Mouse (Mus musculus) forebrain, embryonic 14.5 days (tissue): Measurements from ENCODE around the gene Utrn. TPM values are rescaled to one million over a fixed set of nuclear protein-coding genes. Genes with fewer than 3 reads are reported as not detected.

ENCODE experiments used
- ATAC-seq: fragments of 200-750 bp; cut with Nextera tagmentation; 2 replicates; pipeline ENCODE4 v1.8.0; 2017; ENCODE audit warnings: mild to moderate bottlenecking, moderate library complexity
- DNase-seq: peaks from one replicate; pipeline ENCODE4 v3.0.0-alpha.2; 2015; ENCODE audit warnings: low spot score
- H3K27ac ChIP-seq: fragments of 300-500 bp; sonication (generic); 2 replicates; pipeline ENCODE4 v1.5.1; 2014; ENCODE audit warnings: low read depth, mild to moderate bottlenecking, control low read depth, low read length, moderate library complexity
- H3K27me3 ChIP-seq: fragments of 300-500 bp; sonication (generic); replicated peaks from 2 replicates; pipeline ENCODE4 v1.6.1; 2014; ENCODE audit warnings: low read length, control low read depth, mixed read lengths; ENCODE audit not compliant: control insufficient read depth, insufficient read depth
- H3K36me3 ChIP-seq: fragments of 300-500 bp; sonication (generic); 2 replicates; pipeline ENCODE4 v1.6.1; 2014; ENCODE audit warnings: low read length, control low read depth; ENCODE audit not compliant: control insufficient read depth, insufficient read depth
- H3K4me1 ChIP-seq: fragments of 300-500 bp; sonication (generic); 2 replicates; pipeline ENCODE4 v1.6.1; 2014; ENCODE audit warnings: antibody characterized with exemption, low read length, control low read depth; ENCODE audit not compliant: control insufficient read depth, insufficient read depth
- H3K4me2 ChIP-seq: fragments of 300-500 bp; sonication (generic); 2 replicates; pipeline ENCODE4 v1.6.1; 2014; ENCODE audit warnings: mild to moderate bottlenecking, control low read depth, low read length
- H3K4me3 ChIP-seq: fragments of 300-500 bp; sonication (generic); 2 replicates; pipeline ENCODE4 v1.5.1; 2014; ENCODE audit warnings: low read depth, low read length, control low read depth
- H3K9ac ChIP-seq: fragments of 300-500 bp; sonication (generic); 2 replicates; pipeline ENCODE4 v1.6.1; 2014; ENCODE audit warnings: mild to moderate bottlenecking, low read length, control low read depth, moderate library complexity
- H3K9me3 ChIP-seq: fragments of 300-500 bp; sonication (generic); replicated peaks from 2 replicates; pipeline ENCODE4 v1.6.1; 2016; ENCODE audit warnings: low read length, control low read depth, mixed read lengths; ENCODE audit not compliant: control insufficient read depth
- WGBS: fragments of 180-500 bp; shearing (Covaris S2); extraction: QIAGEN DNeasy Blood & Tissue Kit; methylation state at CpG from one replicate; pipeline ENCODE4 v1.1.7; 2014; 5-methylcytosine and 5-hydroxymethylcytosine counted together
- polyA plus RNA-seq: library from polyadenylated mRNA; unstranded; fragments of >200 nt; fragmentation: Nextera tagmentation; extraction: Ambion mirVana; gene quantifications from 2 replicates; pipeline ENCODE4 v1.2.1, GENCODE M21; 2014

Utrn gene
- polyA plus RNA-seq, 1 experiment from 2014 or later: 7.2 TPM

- H3K9ac ChIP-seq: no peak overlapping the region
- H3K4me2 ChIP-seq: no peak overlapping the region
- WGBS: 89% methylated on average over 7 of the region's 7 CpGs
- no peaks in the 10 kb centered on the region for H3K36me3 ChIP-seq
- no peaks in the 10 kb centered on the region for H3K9me3 ChIP-seq
- DNase-seq: no peak
- no peaks in the 10 kb centered on the region for H3K27me3 ChIP-seq
- peaks cover 4% of the 10 kb centered on the region; the same call in 1 of the 2 replicates for H3K4me1 ChIP-seq
- H3K4me3 ChIP-seq: no peak overlapping the region
- H3K27ac ChIP-seq: no peak overlapping the region
- no peak for ATAC-seq
Observed at GRCm38 (mm10) chr10:12853196-12853620, 16.0 kb downstream of the Utrn start.

GRCm38 (mm10) chr10:12852416-12853195 is 16.6 kb downstream of the Utrn start:
- Histone ChIP-seq H3K27ac (no peak overlapping the region), H3K36me3 (no peaks in the 10 kb centered on the region), H3K9ac (no peak overlapping the region), H3K4me2 (no peak overlapping the region), H3K4me3 (no peak overlapping the region), H3K4me1 (peaks cover 4% of the 10 kb centered on the region; the same call in 1 of the 2 replicates), H3K27me3 (no peaks in the 10 kb centered on the region), H3K9me3 (no peaks in the 10 kb centered on the region)
- 88% methylated on average over 15 of the region's 15 CpGs for WGBS
- no peak for DNase-seq
- no peak for ATAC-seq

GRCm38 (mm10) chr10:12850781-12851471 is 18.2 kb downstream of the Utrn start:
- Histone ChIP-seq H3K9me3 (no peaks in the 10 kb centered on the region), H3K4me3 (no peak overlapping the region), H3K4me2 (no peak overlapping the region), H3K36me3 (no peaks in the 10 kb centered on the region), H3K9ac (no peak overlapping the region), H3K27me3 (no peaks in the 10 kb centered on the region), H3K4me1 (peaks cover 4% of the 10 kb centered on the region; the same call in 1 of the 2 replicates), H3K27ac (no peak overlapping the region)
- no peak for DNase-seq
- WGBS: 89% methylated on average over 7 of the region's 7 CpGs
- no peak for ATAC-seq

- peak; percentile 61; the same call in 1 of the 2 replicates for ATAC-seq
- H3K36me3 ChIP-seq: no peaks in the 10 kb centered on the region
- no peaks in the 10 kb centered on the region for H3K9me3 ChIP-seq
- no peak overlapping the region for H3K4me3 ChIP-seq
- WGBS: 55% methylated on average over 10 of the region's 10 CpGs
- no peak overlapping the region for H3K9ac ChIP-seq
- H3K4me1 ChIP-seq: peaks cover 4% of the 10 kb centered on the region; the same call in 1 of the 2 replicates
- peak; percentile 29 for DNase-seq
- H3K4me2 ChIP-seq: no peak overlapping the region
- H3K27ac ChIP-seq: no peak overlapping the region; the same call in 1 of the 2 replicates
- no peaks in the 10 kb centered on the region for H3K27me3 ChIP-seq
Observed at GRCm38 (mm10) chr10:12848322-12849108, 20.6 kb downstream of the Utrn start.

DNA sequence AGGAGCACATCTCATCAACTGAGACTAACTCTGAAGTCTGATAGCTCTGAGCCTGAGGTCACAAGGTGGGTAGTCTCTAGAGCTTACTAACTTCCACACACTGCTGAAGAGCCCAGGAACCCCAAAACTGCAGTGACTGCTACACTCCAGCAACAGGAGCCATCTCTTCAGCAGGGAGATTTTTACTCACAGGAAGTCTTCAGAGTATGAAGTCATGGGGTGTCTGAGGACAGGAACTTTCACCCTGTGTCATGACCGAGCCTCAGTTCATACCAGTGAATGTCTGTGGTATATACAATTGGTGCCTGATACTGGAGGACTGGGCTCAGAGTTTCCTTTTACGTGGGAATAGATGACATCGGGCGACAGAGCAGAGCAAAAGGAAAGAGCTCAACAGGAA is 26.6 kb downstream of the Utrn start:
- DNase-seq: no peak
- Histone ChIP-seq H3K4me2 (no peak overlapping the region), H3K9me3 (no peaks in the 10 kb centered on the region), H3K27me3 (no peaks in the 10 kb centered on the region), H3K9ac (no peak overlapping the region), H3K27ac (no peak overlapping the region), H3K4me3 (no peak overlapping the region), H3K36me3 (no peaks in the 10 kb centered on the region), H3K4me1 (no peaks in the 10 kb centered on the region)
- ATAC-seq: no peak
- 84% methylated on average over 4 of the region's 4 CpGs for WGBS

DNA sequence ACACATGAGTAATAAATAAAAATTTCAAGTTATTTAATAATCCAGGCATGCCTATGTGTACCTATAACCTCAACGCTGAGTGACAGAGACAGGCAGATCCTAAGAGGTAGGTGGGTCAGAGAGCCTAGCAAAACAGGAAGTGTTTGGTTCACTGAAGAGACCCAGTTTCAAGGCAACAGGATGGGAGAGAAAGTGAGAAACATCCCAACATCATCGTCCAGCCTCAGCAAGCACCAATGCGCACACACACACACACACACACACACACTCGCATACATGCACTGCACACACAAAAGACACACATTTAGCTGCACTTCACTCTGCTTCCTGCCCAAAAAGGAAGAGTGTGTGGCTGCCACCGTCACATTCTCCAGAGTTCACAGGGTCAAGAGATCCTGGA is 27.7 kb downstream of the Utrn start:
- Histone ChIP-seq H3K36me3 (no peaks in the 10 kb centered on the region), H3K9ac (no peak overlapping the region), H3K27ac (no peak overlapping the region), H3K27me3 (no peaks in the 10 kb centered on the region), H3K4me2 (no peak overlapping the region), H3K4me3 (no peak overlapping the region), H3K4me1 (no peaks in the 10 kb centered on the region), H3K9me3 (no peaks in the 10 kb centered on the region)
- WGBS: 86% methylated on average over 5 of the region's 5 CpGs
- DNase-seq (no peak), ATAC-seq (no peak)

GRCm38 (mm10) chr10:12837636-12838035 is 31.5 kb downstream of the Utrn start:
- Histone ChIP-seq H3K27ac (no peak overlapping the region), H3K9ac (no peak overlapping the region), H3K9me3 (no peaks in the 10 kb centered on the region), H3K36me3 (no peaks in the 10 kb centered on the region), H3K27me3 (no peaks in the 10 kb centered on the region), H3K4me1 (no peaks in the 10 kb centered on the region), H3K4me2 (no peak overlapping the region), H3K4me3 (no peak overlapping the region)
- no peak for DNase-seq
- 40% methylated on average over 1 of the region's 1 CpGs for WGBS
- no peak for ATAC-seq

- no peak overlapping the region for H3K27ac ChIP-seq
- WGBS: 89% methylated on average over 14 of the region's 14 CpGs
- H3K4me1 ChIP-seq: no peaks in the 10 kb centered on the region
- no peaks in the 10 kb centered on the region for H3K27me3 ChIP-seq
- no peak overlapping the region for H3K4me2 ChIP-seq
- H3K9ac ChIP-seq: no peak overlapping the region
- no peak for ATAC-seq
- DNase-seq: no peak
- no peak overlapping the region for H3K4me3 ChIP-seq
- H3K9me3 ChIP-seq: no peaks in the 10 kb centered on the region
- H3K36me3 ChIP-seq: no peaks in the 10 kb centered on the region
Observed at GRCm38 (mm10) chr10:12836048-12836816, 32.9 kb downstream of the Utrn start.
